Comparison of ENCODE assay signal across 30 mouse cellular contexts in the genomic region with DNA sequence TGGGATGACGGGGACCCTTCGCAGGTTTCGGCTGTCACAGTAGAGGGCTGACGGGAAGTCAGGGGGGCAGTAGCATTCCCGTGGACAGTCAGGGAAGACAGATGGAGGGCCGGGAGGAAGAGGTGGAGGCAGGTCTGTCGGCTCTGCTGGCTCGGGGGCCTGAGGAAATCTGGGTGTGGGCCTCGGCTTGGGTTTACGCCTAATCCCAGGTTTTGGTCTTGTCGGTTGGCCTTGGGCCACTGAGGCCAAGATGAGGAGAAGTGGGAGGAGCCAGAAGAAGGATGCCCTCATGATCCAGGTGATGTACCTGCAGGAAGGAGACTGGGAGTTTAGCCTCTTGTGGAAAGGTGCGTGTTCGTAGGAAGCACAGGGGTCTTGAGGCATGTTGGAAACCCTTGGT. TPM values are rescaled to one million over a fixed set of nuclear protein-coding genes. Genes with fewer than 3 reads are reported as not detected.
"Had no signal": no experiment of that assay in that cellular context is flagged by ENCODE, and none has a peak within 500 bp of the region (broad histone marks: within the 10 kb centered on the region; RNA-seq: fewer than 3 reads in every experiment).

No protein-coding gene starts in this region.

- H3K9ac ChIP-seq: limb, embryonic 12.5 days; limb, embryonic 13.5 days; limb, embryonic 15.5 days; liver, embryonic 12.5 days; liver, embryonic 13.5 days; liver, embryonic 14.5 days; liver, embryonic 15.5 days; liver, postnatal 0 days; lung, embryonic 14.5 days; lung, embryonic 15.5 days; midbrain, embryonic 12.5 days; midbrain, embryonic 13.5 days; midbrain, embryonic 15.5 days; neural tube, embryonic 12.5 days had no signal

- ATAC-seq: liver, embryonic 12.5 days; liver, postnatal 0 days; midbrain, embryonic 13.5 days; midbrain, embryonic 15.5 days had no signal

- H3K9me3 ChIP-seq: limb, embryonic 10.5 days; limb, embryonic 12.5 days; limb, embryonic 13.5 days; limb, embryonic 15.5 days; liver, embryonic 12.5 days; liver, embryonic 13.5 days; liver, embryonic 15.5 days; lung, embryonic 15.5 days; megakaryocyte, embryonic 14.5 days; midbrain, embryonic 10.5 days; midbrain, embryonic 12.5 days; midbrain, embryonic 13.5 days; midbrain, embryonic 15.5 days; neural tube, embryonic 12.5 days had no signal

- H3K4me3 ChIP-seq: limb, embryonic 10.5 days; limb, embryonic 12.5 days; limb, embryonic 13.5 days; limb, embryonic 15.5 days; liver, embryonic 12.5 days; liver, embryonic 13.5 days; liver, embryonic 15.5 days; lung, embryonic 15.5 days; megakaryocyte, embryonic 14.5 days; midbrain, embryonic 10.5 days; midbrain, embryonic 12.5 days; midbrain, embryonic 13.5 days; midbrain, embryonic 15.5 days; myocyte; neural tube, embryonic 12.5 days had no signal

- H3K4me1 ChIP-seq: liver, embryonic 15.5 days had no signal

- DNase-seq: left cerebral cortex, postnatal 4 days; liver; liver, embryonic 13.5 days; liver, postnatal 0 days; lung, adult 18-20 months; lung, adult 2 months; lung, embryonic 14.5 days; lung, postnatal 10 days; lung, postnatal 14 days; lung, postnatal 36 days; lung, postnatal 4 days; midbrain, embryonic 14.5 days had no signal

- H3K27ac ChIP-seq: limb, embryonic 10.5 days; limb, embryonic 12.5 days; limb, embryonic 13.5 days; limb, embryonic 15.5 days; liver, embryonic 12.5 days; liver, embryonic 13.5 days; liver, embryonic 14.5 days; liver, embryonic 15.5 days; macrophage; midbrain, embryonic 10.5 days; midbrain, embryonic 12.5 days; midbrain, embryonic 13.5 days; midbrain, embryonic 15.5 days; neural tube, embryonic 12.5 days had no signal

- H3K36me3 ChIP-seq: limb, embryonic 10.5 days; limb, embryonic 12.5 days; limb, embryonic 13.5 days; limb, embryonic 15.5 days; liver, embryonic 12.5 days; liver, embryonic 13.5 days; liver, embryonic 15.5 days; midbrain, embryonic 10.5 days; midbrain, embryonic 12.5 days; midbrain, embryonic 13.5 days; midbrain, embryonic 15.5 days; neural tube, embryonic 12.5 days had no signal

- H3K27me3 ChIP-seq: limb, embryonic 15.5 days; lung, embryonic 15.5 days; midbrain, embryonic 15.5 days had no signal

- H3K4me2 ChIP-seq: limb, embryonic 12.5 days; limb, embryonic 13.5 days; limb, embryonic 15.5 days; liver, embryonic 11.5 days; liver, embryonic 12.5 days; liver, embryonic 13.5 days; liver, embryonic 15.5 days; midbrain, embryonic 12.5 days; midbrain, embryonic 13.5 days; midbrain, embryonic 15.5 days; neural tube, embryonic 12.5 days had no signal

RNA-seq across cellular contexts. Expression of a gene that starts 7.3 kb away (rescaled TPM):
- polyA plus RNA-seq: liver, adult 2 months; macrophage had no signal
